Mouse (Mus musculus): ENCODE data around the gene Fndc8. TPM values are rescaled to one million over a fixed set of nuclear protein-coding genes. Genes with fewer than 3 reads are reported as not detected.

Gene Fndc8
- polyA plus RNA-seq, 1 experiment from 2014 or later = 0.26 TPM

DNA sequence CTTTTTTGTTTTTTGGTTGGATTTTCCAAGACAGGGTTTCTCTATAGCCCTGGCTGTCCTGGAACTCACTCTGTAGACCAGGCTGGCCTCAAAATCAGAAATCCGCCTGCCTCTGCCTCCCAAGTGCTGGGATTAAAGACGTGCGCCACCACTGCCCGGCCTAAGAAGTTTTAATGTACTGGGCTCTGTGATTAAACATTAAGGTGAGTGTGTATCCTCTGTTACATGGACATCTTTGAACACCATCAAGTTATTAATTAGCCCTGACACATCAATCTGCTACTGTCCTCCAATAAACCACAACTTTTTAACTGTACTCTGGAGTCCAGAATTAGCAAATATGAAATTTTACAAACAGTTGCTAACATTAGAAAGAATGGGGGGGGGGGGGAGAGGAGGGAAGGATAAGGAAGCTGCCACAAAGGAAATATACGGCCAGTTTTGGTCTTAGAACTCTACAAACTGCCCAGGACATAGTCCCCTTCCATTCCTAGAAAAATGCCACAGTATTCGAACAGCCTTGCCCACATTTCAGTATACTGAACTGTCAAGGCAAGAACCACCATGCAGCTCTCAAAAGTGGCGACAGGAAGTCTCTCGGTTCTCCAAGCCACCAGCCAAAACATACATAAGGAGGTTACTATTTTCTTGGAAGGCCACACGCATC is 22.3 kb upstream of the Fndc8 start:
- no peak for DNase-seq (ENCODE audit: low spot score)

DNA sequence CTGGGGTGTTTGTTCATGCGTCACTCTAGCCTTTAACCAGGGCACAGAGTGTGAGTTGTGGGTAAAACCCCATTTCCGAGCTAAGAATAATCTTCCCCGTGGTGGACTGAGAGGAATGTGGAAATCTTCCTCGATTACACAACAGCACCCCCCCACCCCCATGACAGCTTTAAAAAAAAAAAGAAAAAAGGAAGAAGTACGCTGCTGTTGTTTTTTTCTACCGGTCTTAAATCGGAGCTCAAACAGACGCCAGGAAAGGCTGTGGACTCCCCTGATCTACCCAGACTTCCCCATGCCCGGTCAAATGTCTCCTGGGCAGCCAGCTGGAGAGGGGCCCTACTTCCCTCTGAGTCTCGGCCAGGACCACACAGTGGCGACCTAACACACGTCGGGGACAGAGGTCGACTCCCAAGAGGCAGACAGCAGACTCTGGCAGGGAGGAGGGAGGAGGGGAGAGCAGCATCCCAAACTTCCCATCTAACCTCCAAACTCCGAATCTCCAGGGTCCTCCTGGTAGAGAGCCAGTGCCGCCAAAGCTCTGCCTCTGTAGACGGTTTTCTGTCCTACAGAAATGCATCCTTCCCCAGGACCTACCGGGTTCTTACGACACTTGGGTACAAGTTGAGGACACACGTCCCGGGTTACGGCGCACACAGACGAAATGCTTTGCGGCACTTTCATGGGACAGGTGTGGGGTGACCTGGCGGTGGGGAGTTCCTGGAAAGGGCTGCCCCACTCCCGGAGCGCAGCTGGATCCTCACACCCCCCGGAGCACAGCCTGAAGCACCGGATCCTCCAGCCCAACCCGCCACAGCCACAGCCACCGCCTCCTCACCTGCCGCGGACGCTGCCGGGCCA is 21.5 kb upstream of the Fndc8 start:
- DNase-seq (ENCODE audit: low spot score) = peak; percentile 78

DNA sequence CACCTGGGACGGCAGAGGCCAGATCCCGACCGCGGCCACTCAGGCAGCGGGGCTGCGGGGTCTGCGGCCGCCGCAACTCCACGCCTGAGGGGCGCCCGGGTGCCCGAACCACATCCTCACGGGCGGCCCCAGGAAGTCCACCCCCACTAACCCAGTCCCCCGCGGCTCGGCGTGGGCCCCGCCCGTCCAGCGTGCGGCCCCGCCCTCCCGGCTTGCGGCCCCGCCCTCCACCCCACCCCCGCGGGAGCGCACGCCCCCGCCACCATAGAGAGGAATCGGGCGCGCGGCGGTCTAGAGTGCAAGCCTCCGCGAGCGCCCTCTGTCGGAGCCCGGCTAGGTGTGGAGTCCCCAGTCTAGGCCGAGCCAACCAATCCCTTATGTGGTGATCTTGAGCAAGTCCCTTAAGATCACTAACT is 20.9 kb upstream of the Fndc8 start, which contains the start of gene Rffl:
Gene Rffl (minus strand): TSS at position 180 of the 416 bp plus-strand sequence.
- DNase-seq (ENCODE audit: low spot score) = peak; percentile 96

DNA sequence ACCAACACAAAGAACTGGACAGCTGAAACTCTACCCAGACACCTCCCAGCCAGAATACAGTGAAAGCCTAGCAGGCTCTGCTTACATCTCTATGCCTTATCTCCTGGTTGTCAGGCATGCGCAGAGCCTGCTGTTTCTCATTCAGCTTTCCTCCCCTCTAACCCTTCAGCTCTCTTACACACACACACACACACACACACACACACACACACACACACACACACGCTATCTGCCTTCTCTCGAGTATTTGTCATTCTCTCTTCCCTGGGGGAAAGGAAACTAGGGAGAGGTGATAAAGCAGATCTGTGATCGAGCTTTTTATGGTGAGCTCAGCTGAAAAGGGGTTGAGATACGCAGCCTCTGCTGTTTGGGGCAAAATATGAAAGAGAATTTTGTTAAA is 17.0 kb upstream of the Fndc8 start:
- no peak for DNase-seq (ENCODE audit: low spot score)

DNA sequence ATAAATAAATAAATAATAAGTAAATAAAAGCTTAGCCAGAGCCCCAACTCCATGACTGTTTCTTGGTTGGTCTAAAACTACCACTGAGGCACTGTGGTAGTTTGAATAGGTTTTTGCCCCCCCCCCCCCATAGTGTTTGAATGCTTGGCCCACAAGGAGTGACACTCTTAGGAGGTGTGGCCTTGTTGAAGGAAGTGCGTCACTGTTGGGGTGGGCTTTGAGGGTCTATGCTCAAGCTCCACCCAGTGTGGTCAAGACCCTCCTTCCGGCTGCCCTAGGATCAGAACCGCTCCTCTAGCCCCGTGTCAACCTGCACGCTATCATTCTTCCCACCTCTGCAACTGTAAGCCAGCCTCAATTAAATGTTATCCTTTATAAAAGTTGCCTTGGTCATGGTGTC is 16.3 kb upstream of the Fndc8 start:
- DNase-seq (ENCODE audit: low spot score) = no peak

DNA sequence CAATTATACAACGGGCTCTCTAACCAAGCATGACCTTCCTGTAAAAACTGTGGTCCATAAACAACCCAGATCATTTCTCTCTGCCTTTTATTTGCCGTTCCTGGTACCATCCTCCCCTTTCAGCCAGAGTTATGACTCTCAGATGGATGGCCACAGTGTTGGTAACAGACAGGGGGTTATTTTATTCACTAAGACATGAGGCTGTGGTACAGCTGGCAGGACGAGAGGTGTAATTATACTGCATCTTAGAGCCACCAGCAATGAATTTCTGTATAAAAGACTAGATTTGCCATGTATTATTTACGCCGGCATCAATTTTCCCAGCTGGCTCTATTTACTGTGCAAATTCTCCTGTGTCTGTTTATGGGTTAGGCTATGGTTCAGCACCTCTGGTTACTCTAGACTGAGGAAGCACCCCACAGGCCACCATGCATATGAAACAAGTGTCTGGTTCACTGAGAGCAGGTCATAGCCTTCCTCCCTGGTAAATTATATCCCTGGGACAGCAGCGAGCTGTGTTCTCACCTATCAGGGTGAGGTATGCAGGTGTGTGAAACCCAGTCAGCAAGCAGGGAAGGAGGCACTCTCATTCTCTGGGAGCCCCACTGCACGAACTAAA is 14.1 kb upstream of the Fndc8 start:
- no peak for DNase-seq (ENCODE audit: low spot score)

DNA sequence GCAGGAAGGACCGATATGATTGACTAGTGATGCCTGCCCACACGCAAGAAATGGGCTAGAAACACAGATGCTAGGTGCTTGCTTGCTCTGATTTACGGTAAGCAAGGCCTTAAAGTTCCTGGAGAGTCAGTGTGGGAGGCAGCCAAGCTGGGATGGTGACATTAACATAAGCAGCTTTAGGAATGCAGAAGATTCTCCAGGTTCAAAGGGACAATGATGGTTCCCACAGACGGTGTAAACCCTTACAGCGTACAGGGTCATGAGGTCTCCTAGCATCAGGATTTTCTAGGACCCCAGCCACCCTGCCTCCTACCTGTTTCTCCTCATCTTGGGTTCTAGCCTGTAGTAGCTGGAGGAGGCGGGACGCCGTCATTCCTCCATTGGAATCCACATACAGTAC is 8.7 kb upstream of the Fndc8 start:
- no peak for DNase-seq (ENCODE audit: low spot score)

DNA sequence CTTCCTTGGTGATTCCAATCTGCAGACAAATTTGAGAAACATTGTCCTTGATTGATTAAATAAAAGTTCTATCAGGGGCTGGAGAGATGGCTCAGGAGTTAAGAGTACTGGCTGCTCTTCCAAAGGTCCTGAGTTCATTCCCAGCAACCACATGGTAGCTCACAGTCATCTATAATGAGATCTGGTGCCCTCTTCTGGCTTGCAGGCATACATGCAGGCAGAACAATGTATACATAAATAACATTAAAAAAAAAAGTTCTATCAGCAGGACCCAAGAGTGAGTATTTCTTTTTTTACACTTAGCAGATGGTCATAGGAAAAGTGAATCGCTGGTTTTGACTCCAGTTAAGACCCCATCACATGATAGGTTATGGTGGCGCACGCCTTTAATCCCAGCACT is 5.4 kb upstream of the Fndc8 start:
- DNase-seq (ENCODE audit: low spot score) = peak; percentile 21

DNA sequence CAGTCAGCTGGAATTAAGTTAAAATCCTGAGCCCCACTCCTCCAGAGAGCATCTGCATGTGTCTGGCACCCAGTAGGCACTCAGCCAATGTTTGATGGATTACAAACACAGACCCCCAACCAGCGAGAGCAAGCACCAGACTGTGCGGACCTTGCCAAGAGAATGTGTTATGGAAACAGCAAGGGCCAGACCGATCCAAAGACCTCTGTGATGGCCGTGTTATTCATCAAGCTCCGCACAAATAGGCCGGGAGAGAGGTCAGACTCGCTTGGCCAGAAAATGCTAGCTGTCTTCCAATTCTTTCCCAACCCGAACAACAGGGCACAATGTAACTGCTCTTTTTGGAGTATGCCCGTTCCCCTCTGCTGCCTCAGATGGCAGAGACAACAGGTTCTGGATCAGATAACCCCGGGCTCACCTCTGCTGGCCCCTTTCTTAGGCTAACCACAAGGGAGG is 3.4 kb upstream of the Fndc8 start:
- DNase-seq (ENCODE audit: low spot score) = no peak

DNA sequence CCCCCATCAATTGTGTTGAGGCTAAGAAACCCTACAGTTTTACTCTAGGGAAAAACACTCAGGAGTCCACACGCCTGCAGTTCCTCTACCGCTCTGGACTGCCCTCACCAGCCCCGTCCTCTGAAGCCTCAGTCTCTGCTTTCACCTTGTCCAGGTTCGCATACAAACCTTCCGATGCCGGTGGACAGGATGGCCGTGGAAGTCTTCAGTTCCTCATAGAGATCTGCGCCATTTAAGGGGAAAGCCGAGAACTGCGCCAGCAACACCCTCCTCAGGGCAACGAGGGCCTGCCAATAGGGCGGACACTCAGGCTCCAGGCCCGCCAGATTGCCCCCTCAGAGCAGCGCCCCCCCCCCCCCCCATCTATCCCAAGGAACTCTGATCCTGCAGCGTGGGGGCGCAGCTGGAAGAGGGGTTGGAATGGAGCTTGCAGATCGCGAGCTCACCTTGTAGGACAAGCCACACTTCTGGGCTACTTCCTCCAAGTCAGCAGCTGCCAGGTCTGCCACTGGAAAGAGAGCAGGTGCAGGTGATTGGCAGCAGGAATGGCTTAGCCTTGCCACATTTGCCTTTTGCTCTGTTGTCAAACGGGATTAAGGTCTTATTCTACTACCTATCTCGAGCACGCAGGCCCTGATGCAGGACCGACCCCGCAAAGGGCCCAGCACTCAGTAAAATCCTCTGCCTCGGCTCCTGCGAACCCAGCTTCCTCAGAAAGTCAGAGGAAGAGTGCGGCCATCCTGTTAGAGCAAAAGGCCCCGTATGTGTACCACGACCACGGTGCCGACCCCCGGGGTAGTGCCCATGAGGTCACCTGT is 2.2 kb upstream of the Fndc8 start:
- peak; percentile 59 for DNase-seq (ENCODE audit: low spot score)

DNA sequence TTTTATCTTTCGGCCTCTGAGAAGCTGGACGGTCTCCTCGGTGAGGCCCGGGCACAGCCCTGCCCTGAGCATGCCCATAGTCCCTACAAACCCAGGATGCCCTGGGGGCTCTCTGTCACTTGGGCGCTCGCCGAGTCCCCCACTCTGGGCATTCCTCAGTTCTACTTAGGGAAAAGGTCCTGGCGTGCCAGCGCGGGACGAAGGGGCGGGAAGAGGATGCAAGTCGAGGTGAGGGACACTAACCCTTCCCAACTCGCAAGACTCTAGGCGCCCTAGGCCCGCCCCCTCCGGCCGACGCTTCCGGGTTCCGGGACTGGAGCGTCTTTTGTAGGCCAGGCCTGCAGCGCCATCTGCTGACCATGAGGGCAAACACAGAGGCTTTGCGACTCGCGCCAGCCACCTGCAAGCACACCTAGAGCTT is 1.6 kb upstream of the Fndc8 start, which contains the start of gene Rad51d:
Gene Rad51d (minus strand): TSS at position 273 of the 421 bp plus-strand sequence.
- peak; percentile 96 for DNase-seq (ENCODE audit: low spot score)

DNA sequence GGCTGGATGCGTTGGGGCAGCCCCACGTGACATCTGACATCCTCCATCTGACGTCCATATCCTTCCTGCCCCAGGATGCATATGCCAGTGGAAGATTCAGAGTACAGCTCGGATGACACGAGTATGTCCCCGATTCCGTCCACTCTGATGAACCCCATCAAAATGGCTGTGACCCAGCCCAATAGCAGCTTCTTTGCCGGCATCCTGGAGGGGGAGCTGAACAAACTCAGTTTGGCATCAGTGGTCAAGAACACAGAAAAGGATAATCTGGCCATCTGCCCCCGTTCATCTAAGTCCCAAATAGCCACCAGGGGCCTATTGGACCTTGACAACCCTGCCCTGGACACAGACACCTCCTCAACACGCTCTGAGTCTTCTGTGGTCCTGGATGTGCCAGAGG is 5.6 kb downstream of the Fndc8 start:
- no peak for DNase-seq (ENCODE audit: low spot score)

DNA sequence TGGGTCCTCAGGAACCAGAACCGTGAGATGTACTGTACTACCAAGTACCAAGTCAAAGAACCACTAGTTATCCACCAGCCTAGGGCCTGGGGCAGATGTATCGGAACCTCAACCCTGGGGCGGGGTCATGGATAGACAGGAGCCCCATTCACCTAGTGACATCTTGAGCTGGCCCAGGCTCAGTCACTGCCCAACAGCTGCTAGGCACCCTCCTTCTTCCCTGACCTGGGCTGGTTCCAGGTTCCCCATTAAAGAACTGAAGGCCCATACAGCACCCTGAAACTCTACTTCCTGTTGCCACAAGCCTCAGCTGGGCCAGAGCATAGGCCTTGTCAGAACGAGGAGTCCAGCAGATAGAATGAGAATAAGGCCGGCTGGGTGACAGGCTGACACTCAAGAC is 7.8 kb downstream of the Fndc8 start:
- no peak for DNase-seq (ENCODE audit: low spot score)

DNA sequence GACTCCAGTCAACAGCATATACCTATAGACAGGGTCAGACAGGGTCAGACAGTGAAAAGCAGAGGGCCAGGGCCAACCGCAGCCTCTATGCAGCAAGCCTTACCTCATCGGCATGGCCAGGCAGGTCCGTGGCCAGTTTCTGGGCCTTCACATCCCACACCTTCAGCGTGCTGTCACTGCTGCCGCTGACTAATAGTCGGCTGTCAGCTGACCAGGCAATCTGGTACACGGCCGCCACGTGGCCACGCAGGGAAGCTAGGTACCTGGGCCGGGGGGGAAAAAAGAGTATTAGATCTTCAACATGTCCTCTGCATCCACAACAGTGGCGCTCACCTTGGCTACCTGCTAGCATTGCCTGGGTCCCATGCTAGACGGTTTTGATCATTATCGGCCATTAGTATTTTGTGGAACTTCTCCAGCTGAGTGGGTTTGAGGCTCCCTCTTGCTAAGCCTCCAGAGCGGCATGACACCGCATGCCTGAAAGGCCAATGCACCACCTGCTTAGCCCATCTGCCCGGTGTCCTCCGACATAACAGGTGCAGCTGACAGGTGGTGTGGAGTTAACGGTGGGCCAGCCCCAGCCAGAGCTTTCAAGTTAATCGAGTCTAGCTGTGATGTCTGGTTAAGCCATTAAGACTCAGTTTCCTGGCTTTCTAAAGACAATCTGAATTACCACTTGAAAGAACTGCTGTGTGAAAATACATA is 9.8 kb downstream of the Fndc8 start:
- no peak for DNase-seq (ENCODE audit: low spot score)

DNA sequence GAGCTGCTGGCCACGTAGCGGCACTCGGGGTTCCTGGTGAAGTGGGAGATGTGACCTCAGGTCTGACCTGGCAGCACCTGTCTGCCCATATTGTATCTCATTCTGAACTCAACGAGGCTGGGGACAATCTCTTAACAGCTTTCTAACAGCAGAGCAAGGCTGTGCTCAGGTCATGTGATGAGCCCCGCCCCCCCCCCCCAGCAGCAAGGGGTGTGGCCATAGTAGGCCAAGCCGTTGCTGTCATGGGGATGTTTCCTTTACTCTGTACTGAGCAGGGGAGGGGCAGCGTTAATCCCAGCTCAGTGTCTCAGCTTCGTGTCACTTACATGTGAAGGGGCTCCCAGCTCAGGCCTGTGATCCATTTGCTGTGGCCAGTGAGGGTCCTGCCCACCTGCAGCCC is 13.0 kb downstream of the Fndc8 start:
- DNase-seq (ENCODE audit: low spot score) = no peak

DNA sequence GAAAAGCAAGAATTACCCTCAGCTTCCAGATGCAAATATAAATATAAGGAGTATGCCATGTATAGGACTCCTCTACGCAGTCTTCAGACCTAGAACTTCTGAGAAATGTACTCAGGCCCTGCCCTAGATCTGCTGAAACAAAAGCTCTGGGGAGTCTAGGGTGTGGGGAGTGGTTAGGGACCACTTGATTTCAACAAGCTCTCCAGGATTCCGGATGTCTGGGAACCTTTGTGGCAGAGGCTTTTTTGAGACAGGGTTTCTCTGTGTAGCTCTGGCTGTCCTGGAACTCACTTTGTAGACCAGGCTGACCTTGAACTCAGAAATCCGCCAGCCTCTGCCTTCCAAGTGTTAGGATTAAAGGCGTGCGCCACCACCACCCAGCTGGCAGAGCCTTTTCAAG is 13.9 kb downstream of the Fndc8 start:
- no peak for DNase-seq (ENCODE audit: low spot score)

DNA sequence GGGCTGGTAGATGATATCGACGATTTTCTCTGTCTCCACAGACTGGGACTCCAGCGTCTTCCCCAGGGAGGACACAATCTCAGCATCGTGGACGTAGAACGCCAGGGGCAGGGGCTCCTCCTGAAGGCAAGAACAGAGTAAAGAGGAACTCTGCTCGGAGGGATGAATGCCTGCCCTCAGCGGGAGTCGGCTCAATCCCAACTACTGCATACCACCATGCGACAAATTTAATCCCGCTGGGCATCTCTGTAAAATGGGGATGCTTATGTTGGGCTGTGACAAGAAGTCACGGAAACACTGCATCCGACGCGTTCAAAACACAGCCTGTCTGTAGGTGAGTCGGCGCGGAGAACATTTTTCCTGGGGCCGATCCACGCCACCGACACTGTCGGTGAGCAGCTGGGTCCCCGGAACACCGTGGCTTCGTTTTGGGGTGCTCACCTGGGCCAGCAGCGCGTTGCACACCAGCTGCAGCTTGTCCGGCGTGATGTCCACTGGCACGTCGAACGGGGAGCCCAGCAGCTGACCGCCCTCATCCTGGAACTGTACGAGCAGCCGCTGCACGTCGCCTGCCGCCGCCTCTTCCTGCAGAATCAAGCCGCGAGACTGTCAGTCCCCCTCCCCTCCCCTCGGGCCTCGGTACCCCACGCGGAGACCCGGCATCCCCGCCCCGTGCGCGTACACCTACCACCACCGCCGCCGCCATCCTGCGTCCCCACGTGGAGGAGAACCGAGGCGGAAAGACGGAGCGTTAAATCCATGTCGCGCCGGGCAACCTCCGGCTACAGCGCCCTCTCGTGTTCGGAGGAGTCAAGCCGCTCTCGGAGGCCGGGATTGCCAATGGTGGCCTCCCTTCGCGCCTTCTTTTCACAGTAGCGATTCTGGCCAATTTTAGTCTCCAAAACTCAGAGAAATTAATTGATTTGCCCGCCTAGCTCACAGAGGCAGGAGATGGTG is 16.0 kb downstream of the Fndc8 start, which contains the start of gene Nle1:
Gene Nle1 (minus strand): TSS at position 761 of the 957 bp plus-strand sequence.
- DNase-seq (ENCODE audit: low spot score) = peak; percentile 93

DNA sequence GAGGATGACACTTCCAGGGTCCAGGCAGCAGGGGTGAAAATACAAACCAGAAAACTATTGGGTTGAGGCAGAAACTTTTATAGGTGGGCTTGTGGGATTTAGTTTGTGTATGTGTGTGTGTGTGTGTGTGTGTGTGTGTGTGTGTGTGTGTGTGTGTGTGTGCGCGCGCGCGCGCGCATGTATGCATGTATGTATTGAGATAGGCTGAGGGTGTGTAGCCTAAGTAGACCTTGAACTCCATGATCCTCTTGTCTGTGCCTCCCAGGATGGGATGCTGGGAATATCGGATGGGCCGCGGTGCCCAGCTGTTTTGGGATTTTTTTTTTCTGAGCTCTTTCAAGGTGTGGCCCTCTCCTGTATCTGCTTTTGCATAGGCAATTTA is 16.7 kb downstream of the Fndc8 start:
- DNase-seq (ENCODE audit: low spot score) = no peak

DNA sequence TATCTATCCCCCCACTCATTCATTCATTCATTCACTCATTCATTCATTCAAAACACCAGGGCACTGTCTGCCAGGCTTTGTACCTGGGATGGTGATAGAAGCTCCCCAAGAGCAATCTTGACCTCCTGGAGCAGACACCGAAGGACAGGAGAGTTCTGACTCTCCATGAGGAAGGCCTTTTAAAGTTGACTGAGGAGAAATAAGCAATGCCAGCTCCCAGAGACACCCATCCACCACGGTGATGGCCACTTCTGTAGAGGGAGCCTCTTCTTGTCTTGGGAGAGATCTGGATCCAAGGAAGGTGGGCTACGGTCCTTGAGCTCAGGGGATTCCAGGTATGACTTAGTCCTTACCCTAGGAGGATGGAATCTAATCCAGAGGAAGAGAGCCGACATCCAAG is 18.3 kb downstream of the Fndc8 start, which contains the start of gene Unc45b:
Gene Unc45b (plus strand): TSS at position 301 of the 400 bp plus-strand sequence.
- no peak for DNase-seq (ENCODE audit: low spot score)
